Mouse (Mus musculus) spleen, postnatal 10 days (tissue): ENCODE measurements around the gene Mapre1.
A peak's percentile ranks its signal among the peaks of the same experiment; 100 is the strongest.

Experiments used
- DNase-seq, 2 experiments: peaks; one replicate each; pipeline ENCODE4 v3.0.0; 2021 to 2022; ENCODE audit warnings: low spot score in 2 of 2

Gene Mapre1

GRCm38 (mm10) chr2:153778638-153779362 is 37.7 kb downstream of the Mapre1 start:
- DNase-seq: peak; percentile 52 to 84

GRCm38 (mm10) chr2:153779394-153779981 is 38.4 kb downstream of the Mapre1 start, which contains the start of gene Efcab8:
TSS of gene Efcab8 (plus strand) at chr2:153779931.
- DNase-seq: peak; percentile 23 to 37

- no peak for DNase-seq
Measured at GRCm38 (mm10) chr2:153781181-153781580, 40.1 kb downstream of the Mapre1 start.

GRCm38 (mm10) chr2:153784668-153785067 is 43.6 kb downstream of the Mapre1 start:
- peak in 1 of 2 experiments; percentile 54 for DNase-seq

GRCm38 (mm10) chr2:153793366-153793765 is 52.3 kb downstream of the Mapre1 start:
- DNase-seq: no peak

- DNase-seq: peak in 1 of 2 experiments; percentile 29
Measured at GRCm38 (mm10) chr2:153795090-153795489, 54.0 kb downstream of the Mapre1 start.

GRCm38 (mm10) chr2:153807464-153807863 is 66.4 kb downstream of the Mapre1 start:
- peak; percentile 22 to 64 for DNase-seq

- DNase-seq: no peak
Measured at GRCm38 (mm10) chr2:153808146-153808545, 67.1 kb downstream of the Mapre1 start.

- no peak for DNase-seq
Measured at GRCm38 (mm10) chr2:153808841-153809240, 67.8 kb downstream of the Mapre1 start.

GRCm38 (mm10) chr2:153809921-153810320 is 68.8 kb downstream of the Mapre1 start:
- no peak for DNase-seq

- no peak for DNase-seq
Measured at GRCm38 (mm10) chr2:153822005-153822543, 81.0 kb downstream of the Mapre1 start.
